In the genomic region with DNA sequence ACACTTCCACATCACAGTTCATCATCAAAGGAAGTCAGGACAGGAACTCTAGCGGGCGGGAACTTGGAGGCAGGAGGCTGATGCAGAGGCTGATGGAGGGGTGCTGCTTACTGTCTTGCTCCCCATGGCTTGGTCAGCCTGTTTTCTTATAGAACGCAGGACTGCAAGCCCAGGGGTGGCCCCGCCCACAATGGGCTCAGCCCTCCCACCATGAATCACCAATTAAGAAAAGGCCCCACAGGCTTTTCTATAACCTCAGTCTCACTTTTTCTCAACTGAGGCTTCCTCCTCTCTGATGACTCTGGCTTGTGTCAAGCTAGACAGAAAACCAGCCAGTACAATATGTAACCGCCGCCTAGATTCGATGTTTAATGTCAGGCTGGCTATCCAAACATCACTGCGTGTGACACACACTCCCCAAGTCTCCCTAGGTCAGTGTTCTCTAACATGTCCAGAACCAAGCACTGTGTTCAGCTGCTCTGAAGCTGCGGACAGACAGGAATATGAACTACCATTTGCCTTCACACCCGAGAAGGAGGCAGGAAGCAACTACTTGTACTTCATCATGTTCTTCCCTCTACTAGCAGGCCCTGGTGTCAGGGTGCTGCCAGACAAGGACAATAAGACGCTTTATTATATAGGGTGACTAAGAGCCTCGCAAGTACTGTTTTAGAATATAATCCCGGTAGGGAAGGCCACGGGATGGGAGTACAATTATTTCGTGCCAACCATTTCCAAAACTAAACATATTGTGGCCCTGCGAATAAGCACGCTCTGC, we compare ENCODE assay signal across 8 mouse cellular contexts. TPM values are rescaled to one million over a fixed set of nuclear protein-coding genes. Genes with fewer than 3 reads are reported as not detected.
A peak's percentile ranks its signal among the peaks of the same experiment; 100 is the strongest.
DNase-seq lines count a peak whose midpoint lies in the region; ATAC-seq lines count a peak whose summit lies in the region.

No protein-coding gene starts in this region.

- H3K4me3 ChIP-seq in stomach, embryonic 15.5 days (replicated peaks), result peak overlapping the region; percentile 98

- H3K4me2 ChIP-seq in stomach, embryonic 15.5 days, result peak overlapping the region; percentile 81

- intact Hi-C loops in heart, postnatal 25 days (cut with DNase I), result loop anchor here (1.0 to 5.0 kb wide), 2 partner anchors 15 to 35 kb away; no protein-coding TSS in a partner anchor

- peak overlapping the region; percentile 97 for H3K27ac ChIP-seq in stomach, embryonic 15.5 days

- 8% methylated on average over 17 of the region's 17 CpGs for WGBS in stomach, embryonic 15.5 days

- ATAC-seq in megakaryocyte, adult 5-6 weeks (ENCODE audit: poor library complexity, severe bottlenecking), result peak; percentile 7; the same call in 1 of the 2 replicates
- ATAC-seq in stomach, embryonic 15.5 days (ENCODE audit: insufficient read depth, low FRiP score, low read depth), result no peak

- no peaks in the 10 kb centered on the region for H3K27me3 ChIP-seq in stomach, embryonic 15.5 days (replicated peaks)

- H3K9me3 ChIP-seq in stomach, embryonic 15.5 days, result no peaks in the 10 kb centered on the region

- peaks cover 31% of the 10 kb centered on the region for H3K4me1 ChIP-seq in stomach, embryonic 15.5 days

- H3K9ac ChIP-seq in stomach, embryonic 15.5 days, result peak overlapping the region; percentile 91; the same call in 1 of the 2 replicates

- DNase-seq in heart, adult 11 months, result peak; percentile 95
- no peak for DNase-seq in heart, postnatal 25 days (ENCODE audit: low spot score)
- peak; percentile 65 for DNase-seq in adrenal gland, postnatal 14 days
- peak; percentile 66 for DNase-seq in heart, adult 18-20 months
- DNase-seq in kidney, postnatal 14 days, result peak; percentile 68
- DNase-seq in cerebellum, adult 9-10 months, result no peak

- no peaks in the 10 kb centered on the region for H3K36me3 ChIP-seq in stomach, embryonic 15.5 days

RNA-seq across cellular contexts. Expression of a gene that starts 1.4 kb away (rescaled TPM):
- total RNA-seq in heart, postnatal 25 days (2021), result 10 to 100 TPM; 34.5 to 35.2 TPM
- total RNA-seq in adrenal gland, postnatal 14 days (2021), result 52.9 and 58.0 TPM in 2 replicates
- total RNA-seq in heart, adult 18-20 months (2021), result 10 to 100 TPM; 30.3 to 33.1 TPM
- 93.2 and 103 TPM in 2 replicates for total RNA-seq in megakaryocyte, adult 5-6 weeks (2015)
- 141 and 145 TPM in 2 replicates for total RNA-seq in megakaryocyte, adult 5-6 weeks (2017)
- polyA plus RNA-seq in stomach, embryonic 15.5 days (2015; fragmentation: Nextera tagmentation; extraction: Ambion mirVana), result 129 and 144 TPM in 2 replicates

Comparison
In these comparisons a context has a peak if more than half of its experiments do, and no peak if none do; other contexts are left out.
1. DNase-seq: peak in heart, adult 11 months (single experiment), adrenal gland, postnatal 14 days (single experiment), heart, adult 18-20 months (2 of 2) and kidney, postnatal 14 days (single experiment); none in heart, postnatal 25 days (single experiment) and cerebellum, adult 9-10 months (single experiment).